Mouse (Mus musculus): ENCODE results near the gene Slc25a22. TPM values are rescaled to one million over a fixed set of nuclear protein-coding genes. Genes with fewer than 3 reads are reported as not detected.
"Not testable (repeated sequence)": the region's sequence is repeated elsewhere in the genome, so short reads cannot be mapped to it uniquely, and the experiment has no call there.

The Slc25a22 gene
- total RNA-seq, 2 experiments from 2014 or later, result 60.0 to 96.2 TPM

DNA sequence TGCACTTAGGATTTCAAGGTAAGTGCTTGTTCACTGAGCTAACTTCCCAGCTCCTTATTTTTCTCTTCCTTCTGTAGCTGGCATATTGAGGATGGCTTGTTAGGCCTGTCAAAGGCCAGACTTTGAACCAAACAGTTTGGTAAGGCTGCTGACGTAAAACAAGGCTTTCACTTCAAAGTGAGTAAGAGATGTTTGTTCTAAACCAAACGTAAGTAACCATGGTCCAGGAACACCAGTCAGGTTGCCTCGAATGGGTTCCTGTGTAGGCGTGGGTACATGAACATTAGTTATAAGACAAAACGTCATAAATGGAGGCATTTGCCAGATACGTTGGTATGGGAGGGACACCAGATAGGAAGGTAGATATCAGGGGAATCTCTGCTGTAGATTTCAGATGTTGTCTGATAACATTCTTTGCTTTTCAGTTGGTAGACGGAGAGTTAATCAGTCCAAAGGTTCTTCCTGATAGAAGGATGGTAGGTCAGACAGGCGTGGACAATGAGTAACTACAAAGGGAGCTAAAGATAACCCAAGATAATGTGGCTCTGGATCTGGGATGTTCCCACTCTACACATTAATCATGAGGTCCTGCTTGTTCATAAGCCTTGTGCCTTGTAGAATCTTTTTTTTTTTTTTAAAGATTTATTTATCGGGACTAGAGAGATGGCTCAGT lies 17.5 kb downstream of the Slc25a22 start:
- intact Hi-C loops (cut with DNase I), result no loop called here
- no peak for DNase-seq

DNA sequence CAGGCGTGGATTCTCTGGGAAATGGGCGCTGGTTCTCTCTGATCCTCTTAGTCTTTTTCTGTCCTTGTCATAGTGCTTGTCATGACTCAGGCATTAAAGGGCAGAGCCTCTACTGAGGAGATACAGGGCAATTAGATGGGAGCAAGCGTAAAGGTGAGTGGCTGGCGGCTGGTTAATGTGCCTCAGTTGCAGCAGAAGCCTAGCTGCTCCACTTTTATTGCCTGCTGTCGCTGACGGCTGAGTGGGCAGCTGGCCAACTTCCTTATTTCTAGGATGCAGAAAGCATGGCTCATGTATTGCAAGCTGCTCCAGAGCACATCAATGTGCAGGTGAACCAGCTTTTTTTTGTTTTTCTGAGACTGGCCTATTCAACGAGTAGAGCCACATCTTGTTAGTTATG lies 18.7 kb downstream of the Slc25a22 start:
- intact Hi-C loops (cut with DNase I), result no loop called here
- no peak for DNase-seq

DNA sequence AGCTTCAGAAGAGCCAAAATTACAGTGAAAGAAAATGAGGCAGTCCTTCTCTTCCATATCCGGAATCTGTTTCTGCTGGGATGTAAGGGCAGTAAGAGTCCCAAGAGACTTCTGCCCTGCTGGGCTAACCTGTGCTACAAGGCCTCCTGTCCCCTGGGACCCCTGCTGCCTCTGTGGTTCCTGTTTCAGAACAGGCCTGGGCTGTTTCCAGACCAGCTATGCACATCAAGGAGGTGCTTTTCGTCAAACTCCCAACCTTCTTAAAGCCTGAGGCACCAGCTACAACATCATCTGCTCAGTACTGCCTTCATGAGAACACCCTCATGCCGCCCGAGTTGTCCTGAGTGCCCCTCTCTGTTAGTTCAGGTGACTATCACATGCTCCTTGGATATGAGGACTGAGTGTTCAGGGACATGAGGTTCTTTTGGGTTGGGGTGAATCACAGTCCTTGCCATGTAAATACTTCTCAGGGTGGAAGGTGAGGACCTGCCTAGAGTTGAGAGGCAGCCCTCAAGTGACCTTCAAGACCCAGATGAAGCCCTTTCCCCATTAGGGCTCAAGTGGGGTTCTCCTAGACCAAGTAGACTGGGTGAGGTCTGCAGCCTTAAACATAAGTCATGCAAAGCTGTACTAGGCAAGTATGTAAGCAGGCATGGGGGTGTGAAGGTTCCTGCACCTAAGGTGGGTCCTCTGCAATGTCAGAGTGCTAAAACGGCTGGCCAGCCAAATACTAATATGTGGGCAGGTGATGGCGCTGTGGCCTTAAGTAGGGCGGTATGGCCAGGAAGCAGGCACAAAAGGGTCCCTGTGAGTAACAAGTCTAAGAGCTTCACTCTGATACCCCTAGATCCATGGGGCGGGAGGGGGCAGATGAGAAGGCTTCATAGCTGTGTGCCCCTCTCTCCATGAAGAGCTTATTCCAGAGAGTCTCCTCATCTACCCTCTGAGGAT lies 19.7 kb downstream of the Slc25a22 start:
- intact Hi-C loops (cut with DNase I), result no loop called here
- DNase-seq, result no peak

DNA sequence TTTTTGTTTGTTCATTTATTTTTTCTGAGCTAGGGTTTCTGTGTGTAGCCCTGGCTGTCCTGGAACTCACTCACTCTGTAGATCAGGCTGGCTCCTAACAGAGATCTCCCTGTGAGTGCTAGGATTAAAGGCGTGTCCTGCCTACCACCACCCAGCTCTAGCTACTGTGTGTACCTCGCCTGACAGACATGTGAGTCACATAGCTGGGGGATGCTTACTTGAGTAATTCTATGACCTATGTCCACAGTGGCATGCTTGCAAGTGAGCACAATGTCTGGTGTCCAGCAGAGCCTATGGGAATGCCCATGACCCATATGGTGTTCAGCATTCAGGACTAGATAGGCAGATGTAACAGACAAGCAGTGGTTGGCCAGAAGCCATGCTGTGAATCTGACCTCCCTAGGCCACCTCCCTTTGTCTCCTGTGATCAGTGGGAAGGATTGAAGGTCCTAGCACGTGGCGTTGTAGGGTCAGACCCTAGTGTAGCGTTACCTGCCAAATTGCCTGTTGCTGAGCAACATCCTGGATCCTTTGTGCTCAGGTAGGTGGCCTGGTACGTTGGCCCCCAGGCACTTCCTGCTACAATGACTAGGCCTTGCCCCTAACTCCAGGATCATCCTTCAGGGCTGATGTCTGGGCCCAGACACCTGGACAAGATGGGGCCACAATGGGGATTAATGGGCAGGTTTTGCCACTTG lies 21.4 kb downstream of the Slc25a22 start:
- DNase-seq, result no peak

DNA sequence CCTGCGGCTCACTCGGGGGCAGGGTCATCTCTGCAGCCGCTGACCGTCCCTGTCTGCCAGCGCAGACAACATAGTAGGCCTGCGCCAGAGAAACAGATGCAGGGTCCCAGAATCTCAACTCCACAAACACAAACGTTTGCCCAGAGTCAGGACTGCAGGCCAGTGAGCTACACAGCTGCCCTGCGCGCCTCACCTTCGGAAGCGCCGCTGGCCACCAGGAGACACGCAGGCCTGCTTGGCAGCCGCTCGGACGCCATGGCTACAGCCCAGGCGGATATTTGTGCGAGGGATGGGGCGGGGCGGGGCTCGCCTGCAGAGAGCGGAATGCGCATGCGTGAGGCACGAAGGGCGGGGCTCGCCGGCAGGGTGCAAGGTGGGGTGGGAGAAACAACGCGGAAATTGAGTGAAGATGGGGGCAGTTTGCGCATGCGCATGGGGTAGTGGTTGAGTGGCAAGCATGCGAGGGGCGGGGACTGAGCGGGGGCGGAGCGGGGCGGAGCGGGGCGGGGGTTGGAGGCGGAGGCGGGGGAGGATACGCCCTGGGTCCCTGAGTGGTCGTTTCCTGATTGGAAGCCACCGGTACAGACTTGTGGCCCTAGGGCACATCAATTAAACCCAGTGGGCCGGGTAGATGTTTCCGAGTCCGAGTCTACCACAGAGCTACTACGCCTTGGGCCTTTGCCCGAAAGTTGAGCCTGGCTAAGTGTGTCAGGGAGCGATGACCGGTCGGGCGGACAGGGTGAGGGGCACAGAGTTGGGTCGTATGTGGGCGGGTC lies 23.7 kb downstream of the Slc25a22 start, which contains the start of gene Gatd1:
Gatd1 (minus strand) TSS at position 328 of the 776 bp plus-strand sequence.
- DNase-seq, result peak; percentile 99
- intact Hi-C loops (cut with DNase I), result loop anchor here (5.0 kb wide), 1 partner anchor 43 kb away; the partner anchor contains the start of gene Pnpla2

More for the DNA sequence above, 21.4 kb downstream of the Slc25a22 start:
- intact Hi-C loops (cut with DNase I), result no loop called here

DNA sequence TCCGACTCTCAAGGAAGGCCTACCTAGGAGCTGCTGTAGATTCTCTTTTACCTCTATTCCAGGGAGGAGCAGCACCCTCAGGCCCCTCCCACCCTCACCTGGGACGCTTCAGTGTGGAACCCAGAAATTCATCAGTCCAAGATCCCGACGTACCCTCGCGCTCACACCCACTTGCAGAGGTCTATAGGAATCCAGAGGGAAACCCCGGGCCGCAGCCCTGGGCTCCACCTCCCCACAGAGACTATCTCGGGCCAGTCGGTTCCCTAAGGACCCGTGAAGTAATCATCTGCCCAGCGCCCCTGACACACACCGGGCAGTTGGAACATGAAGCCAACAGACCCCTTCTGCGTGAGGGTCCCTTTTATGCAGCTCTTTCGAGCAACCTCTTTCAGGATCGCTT lies 24.4 kb downstream of the Slc25a22 start:
- DNase-seq, result no peak
- intact Hi-C loops (cut with DNase I), result loop anchor here (5.0 kb wide), 1 partner anchor 44 kb away; the partner anchor contains the start of gene Pnpla2

DNA sequence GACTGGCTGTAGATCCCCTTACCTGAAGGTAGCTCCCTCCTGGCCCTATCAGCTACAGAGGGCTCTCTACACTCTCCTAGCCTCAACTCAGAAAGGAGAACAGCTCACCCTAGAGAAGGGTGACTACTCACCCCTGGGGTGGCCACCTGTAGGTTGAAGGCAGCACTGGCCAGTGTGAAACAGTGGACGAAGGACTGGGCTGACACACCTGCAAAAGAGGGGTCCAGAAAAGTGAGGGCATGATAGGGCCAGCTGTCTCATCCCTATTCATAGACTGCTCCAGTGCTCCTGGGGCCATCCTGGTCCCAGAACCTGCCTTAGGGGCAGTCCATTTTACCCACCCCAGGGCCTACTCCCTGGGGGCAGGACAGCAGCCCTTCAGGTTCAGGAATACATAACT lies 26.0 kb downstream of the Slc25a22 start:
- no peak for DNase-seq
- intact Hi-C loops (cut with DNase I), result loop anchor here (5.0 kb wide), 1 partner anchor 46 kb away; the partner anchor contains the start of gene Pnpla2

DNA sequence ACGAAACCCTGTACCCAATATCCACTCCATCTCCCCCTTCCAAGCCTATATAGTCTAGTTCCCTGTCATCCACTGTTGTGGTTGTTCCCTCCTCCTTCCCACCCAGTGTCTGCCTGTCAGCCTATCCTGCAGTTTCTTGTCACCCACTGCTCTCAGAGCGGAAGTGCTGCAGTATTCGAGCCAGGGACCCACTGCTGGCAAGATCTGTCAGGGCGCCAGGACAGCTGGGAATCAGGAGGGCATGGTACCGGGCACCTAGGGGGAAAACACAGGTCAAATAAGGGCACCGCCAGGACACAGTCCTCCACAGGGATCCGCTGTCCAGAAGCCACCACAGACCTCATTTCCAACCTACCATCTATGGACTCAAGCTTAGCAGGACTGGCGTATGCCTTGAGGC lies 27.1 kb downstream of the Slc25a22 start:
- no peak for DNase-seq
- intact Hi-C loops (cut with DNase I), result loop anchor here (5.0 kb wide), 1 partner anchor 47 kb away; the partner anchor contains the start of gene Pnpla2

DNA sequence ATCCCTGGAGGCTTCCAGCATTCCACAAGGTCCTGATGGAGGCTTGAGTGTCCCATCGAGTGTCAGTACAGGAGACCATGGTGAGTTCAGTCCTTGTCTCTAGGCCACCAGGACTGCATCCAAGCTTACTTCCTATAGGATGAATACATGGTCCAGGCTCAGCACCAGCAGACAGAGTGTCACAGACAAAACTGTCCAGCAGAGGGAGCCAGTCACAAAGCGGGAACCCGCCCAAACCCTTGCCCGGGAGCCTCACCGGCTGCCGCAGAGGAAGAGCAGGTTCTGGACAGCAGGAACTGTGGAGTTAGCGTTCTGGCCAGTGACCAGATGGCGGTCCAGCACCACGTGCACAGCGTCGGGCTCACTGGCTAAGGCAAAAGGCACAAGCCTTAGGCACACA lies 28.9 kb downstream of the Slc25a22 start:
- intact Hi-C loops (cut with DNase I), result loop anchor here (1.0 kb wide), 2 partner anchors 28 to 116 kb away; partner anchors contain the start of gene Slc25a22
- DNase-seq, result peak; percentile 89

DNA sequence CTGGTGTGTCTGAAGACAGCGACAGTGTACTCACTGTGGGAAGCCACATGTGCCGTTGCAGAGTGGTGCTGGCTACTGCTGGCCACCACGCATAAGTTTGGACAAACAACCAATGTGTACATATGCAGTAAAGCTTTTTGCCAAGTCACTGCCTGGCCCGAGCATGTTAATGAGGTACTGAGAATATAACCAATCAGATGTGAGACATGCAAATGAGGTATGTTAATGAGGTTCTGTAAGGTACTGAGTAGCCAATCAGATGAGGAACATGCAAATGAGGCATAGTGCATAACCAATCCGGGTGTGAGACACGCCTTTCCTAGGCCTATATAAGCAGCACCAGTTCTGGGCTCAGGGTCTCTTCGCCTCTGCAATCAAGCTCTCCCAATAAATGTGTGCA lies 30.0 kb downstream of the Slc25a22 start:
- intact Hi-C loops (cut with DNase I), result loop anchor here (1.0 kb wide), 1 partner anchor 118 kb away; no protein-coding TSS in a partner anchor
- not testable (repeated sequence) for DNase-seq

DNA sequence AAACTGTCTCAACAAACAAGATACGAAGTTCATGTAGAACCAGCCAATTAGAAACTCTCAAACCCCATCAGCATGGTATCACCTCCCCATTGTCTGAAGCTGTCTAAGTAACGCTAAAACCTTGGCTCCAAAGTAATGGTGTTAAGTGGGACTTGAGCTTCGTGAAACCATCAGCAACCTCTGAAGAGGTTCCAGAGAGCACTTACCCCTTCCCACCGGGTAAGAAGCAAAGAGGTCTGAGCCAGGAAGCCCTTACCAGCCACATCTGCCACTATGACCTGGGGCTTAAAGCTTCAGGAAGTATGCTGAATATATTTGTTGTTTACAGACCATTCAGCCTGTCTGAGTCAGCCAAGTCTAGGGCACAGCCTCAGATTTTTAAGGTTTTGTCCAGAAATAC lies 32.2 kb downstream of the Slc25a22 start:
- intact Hi-C loops (cut with DNase I), result no loop called here
- no peak for DNase-seq

DNA sequence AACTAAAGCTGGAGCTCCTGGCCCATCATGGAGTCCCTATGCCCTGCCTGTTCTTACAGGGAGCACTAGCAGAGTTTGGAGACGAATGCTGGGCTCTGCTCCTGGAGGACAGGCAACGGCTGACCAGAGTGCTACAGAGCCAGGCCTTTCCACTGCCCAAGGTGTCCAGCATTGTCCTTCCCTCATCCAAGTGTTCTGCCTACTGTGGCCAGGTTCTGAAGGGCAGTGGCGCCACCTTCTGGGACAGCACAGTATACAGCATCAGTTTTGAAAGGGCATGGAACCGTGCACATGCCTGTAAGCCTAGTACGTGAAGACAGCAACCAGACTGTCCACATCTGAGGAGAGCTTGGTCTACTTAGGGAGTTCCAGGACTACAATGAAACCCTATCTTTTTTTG lies 34.4 kb downstream of the Slc25a22 start:
- intact Hi-C loops (cut with DNase I), result no loop called here
- peak; percentile 49 to 64 for DNase-seq

DNA sequence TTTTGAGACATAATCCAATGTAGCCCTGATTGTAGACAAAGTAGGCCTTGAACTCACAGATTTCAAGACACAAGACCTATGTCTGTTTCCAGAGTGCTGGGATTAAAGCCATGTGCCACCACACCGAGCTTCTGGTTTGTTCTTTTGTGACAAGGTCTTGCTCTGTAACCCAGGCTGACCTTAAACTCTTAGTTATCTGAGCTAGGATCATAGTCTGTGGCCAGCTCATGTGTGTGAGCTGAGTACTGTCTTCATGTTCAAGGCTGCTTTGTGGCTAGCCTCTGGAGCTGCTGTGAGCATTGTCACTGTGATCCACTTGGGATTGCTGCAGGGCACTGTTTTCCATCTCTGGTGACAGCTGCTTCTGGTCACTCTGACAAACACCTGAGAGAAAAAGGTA lies 42.3 kb downstream of the Slc25a22 start:
- intact Hi-C loops (cut with DNase I), result no loop called here
- no peak for DNase-seq

DNA sequence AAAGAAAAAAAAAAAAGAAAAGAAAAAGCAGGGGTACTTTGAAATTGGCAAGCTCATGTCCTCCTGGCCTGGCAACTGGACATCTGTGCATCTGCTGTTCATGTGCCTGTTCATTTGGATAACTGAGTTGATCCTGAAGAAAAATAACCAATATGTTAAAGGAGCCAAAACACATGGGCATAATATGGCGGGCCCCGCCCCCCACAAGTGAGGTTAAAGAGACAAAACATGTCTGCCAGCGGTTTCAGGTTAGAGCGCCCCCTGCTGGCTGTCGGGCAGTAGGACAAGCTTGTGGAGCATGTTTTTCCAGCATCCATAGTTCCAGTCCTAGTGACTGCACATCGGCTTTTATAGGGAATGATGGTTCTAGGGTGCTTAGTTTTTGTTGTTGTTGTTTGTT lies 42.9 kb downstream of the Slc25a22 start:
- intact Hi-C loops (cut with DNase I), result no loop called here
- peak; percentile 55 to 70 for DNase-seq

DNA sequence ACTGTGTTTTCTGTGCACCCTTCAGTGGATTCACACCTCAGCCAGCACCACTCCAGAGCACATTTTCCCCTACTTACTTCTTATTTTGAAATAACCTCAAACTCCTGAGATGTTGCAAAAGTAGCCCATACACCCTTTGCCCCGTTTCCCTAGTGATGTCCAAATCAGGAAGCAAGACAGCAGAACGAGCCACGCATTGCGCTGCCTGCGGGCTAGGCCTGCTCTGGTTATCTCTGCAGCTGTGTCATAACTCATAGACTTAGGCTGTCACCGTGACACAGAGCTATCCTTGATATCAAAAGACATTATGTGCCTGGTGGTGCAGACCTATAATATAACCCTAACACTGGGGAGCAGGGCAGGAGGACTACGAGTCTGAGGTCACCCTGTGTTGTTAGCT lies 43.5 kb downstream of the Slc25a22 start:
- DNase-seq, result no peak
- intact Hi-C loops (cut with DNase I), result no loop called here

DNA sequence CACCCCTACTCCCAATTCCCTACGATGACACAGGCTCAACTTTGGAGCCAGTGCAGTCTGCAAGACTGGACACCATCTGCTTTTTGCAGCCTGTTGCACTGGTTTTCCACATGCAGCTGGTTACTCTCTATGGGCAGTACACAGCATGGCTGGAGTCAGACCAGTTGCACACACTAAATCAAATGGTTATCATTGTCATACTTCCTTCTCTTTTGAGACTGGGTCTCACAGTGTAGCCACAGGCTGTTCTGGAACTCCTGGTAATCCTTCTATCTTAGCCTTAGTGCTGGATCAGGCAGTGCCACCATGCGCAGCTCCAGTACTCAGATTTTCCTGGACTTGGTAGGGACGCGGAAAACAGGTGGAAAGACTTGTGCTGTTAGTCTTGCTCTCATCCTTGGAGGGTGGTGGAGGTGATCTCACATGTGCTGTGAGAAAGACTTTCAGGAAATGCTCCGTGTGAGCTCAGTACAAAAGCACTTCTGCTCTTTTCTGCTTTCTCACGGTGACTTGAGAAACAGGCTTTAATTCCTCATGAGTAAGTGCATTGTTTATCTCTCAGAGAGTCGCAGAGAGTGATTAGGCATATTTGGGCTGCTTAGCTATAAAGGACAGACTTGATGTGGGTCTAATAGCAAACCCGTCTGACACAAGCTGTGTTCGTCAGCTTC lies 45.0 kb downstream of the Slc25a22 start:
- DNase-seq, result no peak
- intact Hi-C loops (cut with DNase I), result no loop called here

DNA sequence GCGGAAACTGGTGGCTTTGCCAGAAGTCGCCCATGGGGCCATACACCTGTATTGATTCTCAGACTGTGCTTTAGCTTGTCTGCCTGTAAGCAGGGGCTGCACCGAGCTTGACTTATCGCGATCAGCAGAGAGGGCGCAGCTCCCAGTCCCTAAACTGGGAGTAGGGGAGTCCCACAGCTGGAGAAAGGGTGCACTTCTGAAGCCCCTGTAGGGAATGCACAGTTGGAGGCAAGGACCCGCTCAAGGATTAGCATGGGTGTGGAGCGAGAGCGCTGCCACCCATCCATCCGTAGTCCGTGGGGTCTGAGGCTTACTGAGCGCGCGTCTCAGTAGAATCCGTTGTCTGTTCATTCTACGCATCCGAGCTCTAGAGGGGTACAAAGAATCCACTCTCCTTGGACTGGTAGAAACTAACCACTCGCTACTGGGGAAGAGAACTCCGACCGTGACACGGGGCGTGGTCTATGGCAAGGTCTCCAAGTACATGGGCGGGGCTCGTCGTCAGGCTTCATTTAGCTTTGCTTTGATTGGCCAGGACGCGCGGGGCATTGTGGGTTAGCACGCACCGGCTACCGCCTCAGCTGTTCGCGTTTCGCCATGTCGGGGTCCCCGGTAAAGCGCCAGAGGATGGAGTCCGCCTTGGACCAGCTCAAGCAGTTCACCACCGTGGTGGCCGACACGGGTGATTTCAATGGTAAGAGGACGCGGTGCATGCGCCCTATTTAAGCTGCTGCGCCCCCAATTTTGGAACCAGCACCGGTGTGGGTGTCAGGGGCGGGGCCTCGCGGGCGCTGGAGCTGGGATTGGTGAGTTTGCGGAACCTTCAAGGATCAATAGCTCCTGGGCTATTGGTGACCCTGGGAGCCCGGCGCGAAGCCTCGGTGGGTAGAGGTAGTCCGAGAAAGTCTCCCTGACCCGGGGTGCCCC lies 45.8 kb downstream of the Slc25a22 start, which contains the start of gene Taldo1:
Taldo1 (plus strand) TSS at position 575 of the 927 bp plus-strand sequence.
- intact Hi-C loops (cut with DNase I), result no loop called here
- DNase-seq, result peak; percentile 95 to 96
